Mouse (Mus musculus) naive thymus-derived CD4-positive, alpha-beta T cell, adult 5 months (primary cell): Measurements from ENCODE around the gene AV320801. TPM values are rescaled to one million over a fixed set of nuclear protein-coding genes. Genes with fewer than 3 reads are reported as not detected.

Source experiments
- polyA plus RNA-seq: library from polyadenylated mRNA; unstranded; fragments of 100-300 nt; shearing (Covaris generic); gene quantifications from one replicate; pipeline ENCODE4 v1.2.1, GENCODE M21; 2017

Gene AV320801
- polyA plus RNA-seq: 0.09 TPM

GRCm38 (mm10) chrX:135494288-135494687 lies at the start of gene AV320801:
Gene AV320801, plus strand, starts transcription at chrX:135494588.

Other genes starting within 250 kb of the AV320801 start
- gene Pramel3, start 192.3 kb upstream of the AV320801 start, polyA plus RNA-seq: not detected
- gene Gm5128, start 121.3 kb upstream of the AV320801 start, polyA plus RNA-seq: not detected
- not detected for gene Gm7903, start 60.8 kb upstream of the AV320801 start, polyA plus RNA-seq
- not detected for gene Nxf7, start 104.2 kb downstream of the AV320801 start, polyA plus RNA-seq
- not detected for gene Prame, start 133.1 kb downstream of the AV320801 start, polyA plus RNA-seq
- not detected for gene Tcp11x2, start 199.2 kb downstream of the AV320801 start, polyA plus RNA-seq
- not detected for gene Tmsb15a, start 230.7 kb downstream of the AV320801 start, polyA plus RNA-seq
- 28.6 TPM for gene Armcx5, start 248.1 kb downstream of the AV320801 start, polyA plus RNA-seq
- gene Gprasp1, start 248.1 kb downstream of the AV320801 start, polyA plus RNA-seq: 43.7 TPM